Mouse (Mus musculus) testis, postnatal 14 days (tissue): ENCODE measurements around the gene Fam187b.

ENCODE experiments used
- DNase-seq: peaks from one replicate; pipeline ENCODE4 v3.0.0; 2021; ENCODE audit warnings: low spot score

The Fam187b gene

DNA sequence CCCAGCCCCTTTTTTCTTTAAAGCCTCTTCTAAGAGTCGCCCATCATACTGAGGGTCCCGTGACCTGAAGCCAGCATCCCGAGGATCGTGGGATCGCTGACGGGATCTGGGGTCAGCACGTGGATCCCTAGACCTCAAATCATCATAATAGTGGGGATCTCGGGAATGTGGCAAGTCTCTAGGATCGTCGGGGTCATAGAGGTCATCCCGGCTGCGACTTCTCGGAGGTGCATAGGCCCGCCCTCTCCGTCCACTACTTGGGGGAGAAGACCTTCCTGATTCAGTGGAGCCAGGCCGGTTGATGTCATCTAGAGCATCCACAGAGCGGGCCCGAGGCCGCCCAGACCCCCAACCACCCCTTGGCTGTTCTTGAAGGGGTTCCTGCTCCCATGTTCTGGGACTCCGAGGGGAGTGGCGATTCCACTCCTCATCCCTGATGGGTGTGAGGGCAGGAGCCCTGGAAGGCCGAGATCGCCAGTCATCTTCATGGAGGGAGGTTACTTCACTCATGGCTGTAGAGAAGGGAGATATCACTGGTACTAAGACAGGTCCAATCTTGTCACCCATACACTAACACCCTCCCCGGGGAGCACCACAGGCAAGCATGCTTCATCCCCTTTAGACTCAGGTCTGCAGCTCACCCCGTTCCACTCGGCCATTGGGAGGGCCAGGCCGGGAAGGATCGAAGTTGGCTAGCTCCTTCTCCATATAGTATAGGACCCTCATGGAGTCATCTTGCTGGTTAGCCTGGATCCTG, 15.3 kb upstream of the Fam187b start:
- peak; percentile 31 for DNase-seq

GRCm38 (mm10) chr7:30958866-30959487, 14.6 kb upstream of the Fam187b start:
- DNase-seq: no peak

DNA sequence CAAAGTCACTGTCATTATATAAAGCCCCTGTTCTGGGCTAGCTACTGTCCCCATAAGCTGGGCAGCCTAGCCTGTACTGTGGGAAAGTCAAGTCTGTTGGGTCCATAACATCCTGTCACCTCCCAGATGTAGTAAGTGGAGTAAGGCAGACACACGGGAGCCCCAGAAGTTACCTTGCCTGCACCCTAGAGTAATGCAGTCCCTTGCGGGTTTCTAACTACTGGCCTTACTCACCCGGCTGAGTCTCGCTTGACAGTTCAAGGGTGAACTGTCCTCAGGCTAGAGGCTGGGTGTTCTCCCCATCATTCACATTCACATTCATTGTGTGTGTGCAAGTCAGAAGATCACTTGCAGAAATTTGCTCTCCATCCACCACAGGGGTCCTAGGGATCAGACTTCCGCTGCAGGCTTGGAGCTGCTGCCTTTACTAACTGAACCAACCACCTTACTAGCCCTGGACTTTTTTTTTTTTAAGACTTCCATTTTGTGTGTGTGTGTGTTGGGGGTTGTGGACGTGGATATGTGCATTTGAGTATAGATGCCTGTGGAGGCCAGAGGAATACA, 13.7 kb upstream of the Fam187b start:
- no peak for DNase-seq

- DNase-seq: no peak
Observed at GRCm38 (mm10) chr7:30962862-30963261, 10.7 kb upstream of the Fam187b start.

DNA sequence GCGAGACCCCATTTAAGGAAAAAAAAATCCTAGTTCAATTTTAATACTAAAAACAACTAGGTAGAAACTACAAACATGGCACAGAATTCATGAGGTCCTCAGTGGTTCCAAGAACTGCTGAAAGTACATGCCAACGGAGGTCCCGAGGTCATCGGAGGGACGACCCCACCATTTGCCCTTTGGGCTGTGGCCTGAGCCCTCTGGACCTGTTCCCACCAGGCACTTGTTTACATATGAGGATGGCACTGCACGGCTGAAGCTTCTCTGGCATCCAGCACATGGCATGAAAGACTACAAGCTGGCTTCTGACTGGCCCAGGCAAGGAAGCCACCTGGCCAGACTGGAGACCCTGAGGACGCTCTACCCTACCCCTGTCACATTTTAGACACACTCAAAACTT, 9.2 kb upstream of the Fam187b start:
- DNase-seq: no peak

GRCm38 (mm10) chr7:30965677-30966076, 7.9 kb upstream of the Fam187b start:
- DNase-seq: no peak

- DNase-seq: peak; percentile 59
Observed at GRCm38 (mm10) chr7:30966657-30967056, 6.9 kb upstream of the Fam187b start.

DNA sequence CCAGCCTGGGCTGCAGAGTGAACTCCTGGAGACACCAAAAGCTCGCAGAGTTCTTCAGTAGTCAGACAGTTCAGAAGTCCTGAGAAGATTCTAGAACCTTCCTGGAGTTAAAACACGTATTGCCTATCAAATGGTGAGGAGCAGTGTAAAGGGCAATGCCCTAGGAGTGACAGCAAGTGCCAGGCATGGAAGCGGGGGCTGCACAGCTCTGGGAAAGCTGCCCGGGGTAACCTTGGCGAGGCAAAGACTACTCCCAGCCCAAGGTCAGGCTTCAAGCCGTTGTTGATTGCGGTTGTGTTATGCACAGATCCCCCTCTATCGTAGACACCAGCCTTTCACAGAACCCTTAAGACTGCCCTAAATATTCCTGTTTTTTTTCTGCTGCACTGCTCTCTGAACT, 5.0 kb upstream of the Fam187b start:
- DNase-seq: peak; percentile 84

DNA sequence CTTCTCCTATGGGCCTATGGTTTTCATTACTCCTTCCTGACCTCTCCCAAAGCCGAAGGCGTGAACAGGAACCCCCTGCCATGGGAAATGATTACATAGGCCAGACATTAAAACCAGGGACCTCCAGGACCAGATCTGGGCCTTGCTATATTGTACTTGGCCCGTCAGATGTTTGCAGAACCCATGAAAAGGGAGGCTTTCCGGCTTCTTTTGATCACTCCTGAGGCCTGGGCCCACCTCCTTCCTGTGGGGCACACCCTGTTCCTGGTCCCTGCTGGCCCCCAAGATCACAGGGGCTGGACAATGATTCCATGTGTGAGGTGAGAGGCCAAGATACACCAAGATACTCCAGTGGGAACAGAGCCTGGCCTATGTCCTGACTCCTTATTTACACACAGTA, 4.4 kb upstream of the Fam187b start:
- DNase-seq: no peak

DNA sequence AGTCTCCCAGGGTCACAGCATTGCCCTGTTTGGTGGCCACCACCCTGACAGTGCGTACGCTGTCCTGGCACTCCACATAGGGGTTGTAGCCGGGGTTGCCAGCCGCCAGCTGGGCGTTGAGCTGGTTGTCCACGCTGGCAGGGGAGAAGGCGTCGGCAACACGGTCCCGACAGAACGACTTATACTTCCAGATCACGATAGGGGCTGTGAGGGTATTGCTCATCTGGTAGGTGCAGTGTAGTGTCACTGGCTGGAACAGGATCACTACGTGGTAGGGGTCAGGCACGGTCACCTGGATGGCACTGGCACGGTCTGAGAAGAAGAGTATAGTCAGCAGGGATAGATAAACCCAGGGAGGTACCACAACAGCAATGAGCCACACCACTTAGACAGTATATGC, 1.7 kb upstream of the Fam187b start:
- no peak for DNase-seq

DNA sequence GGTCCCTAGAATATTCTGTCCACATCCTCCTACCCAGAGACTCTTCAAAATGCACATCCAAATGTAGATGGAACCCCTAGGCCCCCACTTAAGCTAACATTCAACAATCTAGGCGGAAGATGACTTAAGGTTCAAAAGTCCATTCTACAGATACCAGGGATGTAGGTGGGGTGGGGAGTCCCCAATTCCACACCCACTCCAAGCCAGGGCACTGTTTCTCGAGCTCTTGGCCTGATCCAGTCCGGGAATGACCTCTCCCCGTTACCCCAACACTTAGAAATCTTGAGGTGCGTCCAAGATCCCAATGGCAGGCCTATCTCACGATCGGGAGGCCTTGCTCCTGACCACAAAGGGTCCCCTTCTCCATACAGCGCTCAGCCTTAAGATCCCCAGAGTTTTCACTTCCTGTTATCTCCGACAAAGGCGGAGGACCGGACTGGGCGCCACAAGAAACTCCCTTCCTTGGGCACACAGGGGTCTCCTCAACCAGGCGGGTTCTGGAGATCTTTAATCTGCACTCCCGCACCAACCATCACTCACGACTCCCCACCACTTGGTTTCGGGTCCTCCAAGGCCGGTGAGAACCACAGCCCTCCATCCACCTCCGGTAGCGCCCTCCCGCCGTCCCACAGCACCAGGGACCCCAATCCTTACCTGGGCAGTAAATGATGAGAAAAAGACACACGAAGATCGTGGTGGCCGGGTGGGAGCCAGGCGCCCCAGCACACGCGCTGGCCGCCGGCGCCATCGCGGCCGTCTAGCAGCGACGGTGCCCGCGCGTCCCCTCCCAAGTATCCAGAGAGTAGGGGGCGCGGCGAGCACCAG, 952 bp upstream of the Fam187b start:
- DNase-seq: no peak

GRCm38 (mm10) chr7:30973251-30973500, 414 bp upstream of the Fam187b start, which contains the start of gene Lsr:
Gene Lsr (minus strand): TSS chr7:30973464.
- DNase-seq: peak; percentile 71

DNA sequence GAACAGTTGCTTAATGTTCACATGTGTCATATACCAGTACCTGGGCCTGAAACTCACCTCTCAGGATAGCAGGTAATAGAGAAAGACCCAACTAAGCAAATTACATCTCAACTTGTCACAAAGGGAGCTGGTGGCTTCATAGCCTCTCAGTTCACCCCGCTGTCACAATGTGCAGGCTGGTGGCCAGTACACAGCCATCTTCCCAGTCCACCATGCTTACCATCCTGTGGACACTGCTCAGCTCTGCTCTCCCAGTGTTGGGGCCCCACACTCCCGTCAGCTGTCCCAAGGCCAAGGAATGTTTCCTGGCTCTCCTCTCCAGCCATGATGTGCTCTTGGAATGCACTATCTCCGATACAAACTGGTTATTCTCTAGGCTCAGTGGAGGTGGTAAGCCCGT, 8.1 kb downstream of the Fam187b start:
- no peak for DNase-seq

- DNase-seq: no peak
Observed at GRCm38 (mm10) chr7:30985357-30985756, 11.8 kb downstream of the Fam187b start.

DNA sequence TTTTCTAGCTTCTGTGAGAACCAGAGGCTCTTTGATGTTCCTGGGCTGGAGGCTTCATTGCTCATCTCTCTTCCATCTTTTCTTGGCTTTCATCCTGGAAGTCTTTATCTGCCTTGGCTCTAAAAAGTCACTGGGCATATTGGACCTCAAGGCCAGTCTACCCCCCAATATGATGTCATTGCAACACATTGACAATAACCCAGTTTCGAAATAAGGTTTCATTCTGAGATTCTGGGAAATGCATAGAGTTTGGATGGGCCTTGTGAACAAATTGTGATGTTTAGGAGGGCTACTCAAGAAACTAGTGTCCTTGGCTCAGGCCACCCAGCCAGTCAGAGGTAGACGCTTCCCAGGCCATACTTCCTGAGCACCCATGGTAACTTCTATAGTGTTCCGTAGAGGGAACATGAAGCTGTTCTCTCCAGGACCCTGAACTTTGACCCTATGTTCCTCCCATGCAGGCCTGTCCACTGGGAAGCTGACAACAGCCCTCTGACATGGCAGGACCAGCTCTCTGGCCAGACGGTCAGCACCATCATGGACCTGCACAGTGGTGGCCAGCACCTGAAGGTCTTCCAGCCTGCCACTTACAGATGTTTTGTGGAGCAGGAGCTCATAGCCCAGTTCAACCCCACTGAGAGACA, 15.1 kb downstream of the Fam187b start:
- DNase-seq: peak; percentile 46

DNA sequence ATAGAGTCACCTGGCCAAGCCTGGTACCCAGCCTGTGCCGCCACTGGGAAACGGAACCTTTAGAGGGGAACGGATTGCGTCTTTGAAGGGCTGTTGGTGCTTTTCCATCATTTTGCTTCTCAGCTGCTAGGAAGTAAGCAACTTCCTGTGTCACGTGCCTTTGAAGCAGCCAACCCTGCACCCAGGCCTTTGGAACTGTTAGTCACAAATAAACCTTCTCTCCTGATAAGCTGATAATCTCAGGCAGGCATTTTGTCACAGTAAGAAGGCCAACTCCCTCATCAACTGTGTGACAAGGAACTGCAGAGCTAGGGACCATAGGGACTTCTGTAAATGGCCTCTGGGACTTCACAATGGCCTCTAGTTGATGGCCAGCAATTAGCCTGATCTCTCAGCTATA, 18.6 kb downstream of the Fam187b start:
- no peak for DNase-seq

DNA sequence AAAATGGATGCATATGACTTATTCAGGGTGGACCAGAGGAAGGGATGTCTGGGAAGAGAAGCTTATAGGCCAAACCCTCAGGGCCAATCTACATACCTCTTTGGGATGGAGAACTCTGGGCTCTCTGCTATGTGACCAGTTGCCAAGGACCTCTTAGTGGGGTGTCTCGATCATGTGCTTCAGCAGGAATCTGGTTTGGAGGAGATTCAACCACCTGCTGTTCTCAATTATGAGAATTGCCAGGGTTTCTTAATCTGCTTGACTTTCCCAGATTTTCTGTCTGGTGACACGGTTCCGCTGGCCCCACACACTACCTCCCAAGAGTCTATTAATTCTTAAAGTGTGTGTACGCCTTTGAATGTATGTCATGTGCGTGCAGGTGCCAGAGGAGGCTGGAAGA, 20.4 kb downstream of the Fam187b start:
- DNase-seq: no peak

GRCm38 (mm10) chr7:30996491-30996890, 22.9 kb downstream of the Fam187b start:
- DNase-seq: no peak

- peak; percentile 52 for DNase-seq
Observed at GRCm38 (mm10) chr7:31000505-31001020, 27.0 kb downstream of the Fam187b start.

- DNase-seq: no peak
Observed at GRCm38 (mm10) chr7:31002650-31003049, 29.1 kb downstream of the Fam187b start.

GRCm38 (mm10) chr7:31007775-31008174, 34.2 kb downstream of the Fam187b start:
- DNase-seq: no peak

DNA sequence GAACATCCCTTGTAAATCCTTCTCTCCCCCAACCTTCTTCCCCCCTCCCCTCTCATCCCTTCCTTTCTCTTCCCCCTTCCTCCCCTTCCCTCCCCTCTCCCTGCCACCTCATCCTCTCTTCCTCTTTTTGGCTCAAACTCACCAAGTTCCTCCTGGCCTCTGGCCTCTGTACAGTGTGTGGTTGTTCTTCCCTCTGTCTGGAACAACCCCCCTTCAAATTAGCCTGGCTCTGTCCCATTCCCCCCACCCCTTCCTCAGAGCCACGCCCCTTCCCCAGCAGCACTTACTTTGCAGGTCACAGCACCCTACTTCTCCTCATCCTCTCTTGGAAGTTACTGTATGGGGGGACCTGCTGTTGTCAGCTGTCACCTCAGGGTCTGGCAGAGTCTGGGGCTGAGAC, 34.6 kb downstream of the Fam187b start:
- no peak for DNase-seq
